Mouse (Mus musculus) spleen, adult 2 months (tissue): ENCODE data around the gene Lhfpl2.

Source experiments
- CTCF ChIP-seq: fragments of 200-500 bp; IDR thresholded peaks from 2 replicates; pipeline ENCODE4 v1.5.1; 2011; ENCODE audit warnings: mild to moderate bottlenecking, inconsistent platforms; ENCODE audit not compliant: insufficient read depth, insufficient read length, insufficient replicate concordance; ENCODE audit errors: extremely low read depth
- POLR2A ChIP-seq: fragments of 200-500 bp; IDR thresholded peaks from 2 replicates; pipeline ENCODE4 v1.6.1; 2011; ENCODE audit warnings: low read depth, low read length, inconsistent platforms

DNA sequence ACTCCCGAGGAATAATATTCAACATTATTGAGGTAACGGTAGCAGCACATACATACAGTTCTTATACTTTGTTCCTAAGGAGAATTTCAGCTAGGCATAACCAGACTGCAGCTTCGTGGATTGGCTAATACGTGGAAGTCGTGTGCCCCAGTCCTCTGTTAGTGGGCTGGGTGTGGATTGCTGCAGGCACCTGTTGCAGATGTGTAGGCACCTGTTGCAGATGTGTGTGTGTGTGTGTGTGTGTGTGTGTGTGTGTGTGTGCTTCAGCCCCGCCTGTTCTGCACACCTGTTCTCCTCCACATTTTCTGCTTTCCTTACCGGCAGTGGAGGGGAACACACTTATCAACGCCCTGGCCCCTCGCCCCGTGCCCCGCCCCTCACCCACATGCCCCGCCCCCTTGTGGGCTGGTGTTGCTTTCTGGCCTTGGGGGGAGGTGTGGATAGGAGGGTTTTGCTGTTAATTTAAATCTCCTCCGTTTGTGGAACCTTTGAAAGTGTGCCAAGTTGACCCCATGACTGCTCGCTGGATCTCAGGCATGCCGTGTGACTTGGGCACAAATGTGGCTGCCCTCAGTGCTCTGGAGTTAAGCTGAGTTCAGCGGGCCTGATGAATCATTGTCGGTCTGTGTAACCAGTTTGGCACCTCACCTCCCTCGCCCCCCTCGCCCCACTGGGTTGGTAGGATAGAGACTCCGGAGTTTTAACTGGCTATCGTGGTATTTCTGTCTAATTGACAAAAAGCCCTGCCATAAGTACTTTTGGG lies 4.9 kb downstream of the Lhfpl2 start:
- TF ChIP-seq POLR2A (no peak), CTCF (no peak)
